Mouse (Mus musculus) stomach, embryonic 16.5 days (tissue): ENCODE data around the gene Rbm24. TPM values are rescaled to one million over a fixed set of nuclear protein-coding genes. Genes with fewer than 3 reads are reported as not detected.
A peak's percentile ranks its signal among the peaks of the same experiment; 100 is the strongest.

ENCODE experiments used
- ATAC-seq: fragments of 200-750 bp; cut with Nextera tagmentation; 2 replicates; pipeline ENCODE4 v1.8.0; 2017; ENCODE audit warnings: moderate number of reproducible peaks, moderate TSS enrichment; ENCODE audit not compliant: insufficient read depth, low FRiP score
- H3K27ac ChIP-seq: fragments of 300-500 bp; sonication (generic); 2 replicates; pipeline ENCODE4 v1.5.1; 2014; ENCODE audit warnings: low read length
- H3K27me3 ChIP-seq: fragments of 300-500 bp; sonication (generic); 2 replicates; pipeline ENCODE4 v1.6.1; 2014; ENCODE audit warnings: low read length, control low read depth, mixed read lengths; ENCODE audit not compliant: control insufficient read depth, insufficient read depth
- H3K36me3 ChIP-seq: fragments of 300-500 bp; sonication (generic); 2 replicates; pipeline ENCODE4 v1.6.1; 2014; ENCODE audit warnings: low read length; ENCODE audit not compliant: control insufficient read depth, insufficient read depth
- H3K4me1 ChIP-seq: fragments of 300-500 bp; sonication (generic); 2 replicates; pipeline ENCODE4 v1.6.1; 2014; ENCODE audit warnings: low read length, control low read depth, mixed read lengths; ENCODE audit not compliant: control insufficient read depth, insufficient read depth
- H3K4me2 ChIP-seq: fragments of 300-500 bp; sonication (generic); 2 replicates; pipeline ENCODE4 v1.6.1; 2014; ENCODE audit warnings: low read depth, low read length, mixed read lengths
- H3K4me3 ChIP-seq: fragments of 300-500 bp; sonication (generic); replicated peaks from 2 replicates; pipeline ENCODE4 v1.5.1; 2014; ENCODE audit warnings: mild to moderate bottlenecking, low read length
- H3K9ac ChIP-seq: fragments of 300-500 bp; sonication (generic); 2 replicates; pipeline ENCODE4 v1.6.1; 2014; ENCODE audit warnings: low read length
- H3K9me3 ChIP-seq: fragments of 300-500 bp; sonication (generic); replicated peaks from 2 replicates; pipeline ENCODE4 v1.6.1; 2016; ENCODE audit warnings: low read length, control low read depth; ENCODE audit not compliant: control insufficient read depth
- WGBS: fragments of 180-500 bp; shearing (Covaris S2); extraction: QIAGEN DNeasy Blood & Tissue Kit; methylation state at CpG from one replicate; pipeline ENCODE4 v1.1.7; 2014; 5-methylcytosine and 5-hydroxymethylcytosine counted together
- polyA plus RNA-seq: library from polyadenylated mRNA; unstranded; fragments of >200 nt; fragmentation: Nextera tagmentation; extraction: Ambion mirVana; gene quantifications from 2 replicates; pipeline ENCODE4 v1.2.1, GENCODE M21; 2015

The Rbm24 gene
- polyA plus RNA-seq, result 1.1 and 2.0 TPM in 2 replicates

- no peaks in the 10 kb centered on the region for H3K36me3 ChIP-seq
- peak within 1 kb of the TSS; percentile 69 for H3K4me3 ChIP-seq
- H3K4me1 ChIP-seq, result 0 out of 2 replicates have a peak, but pooled peaks cover 4% of the 10 kb centered on the region
- 0 out of 2 replicates have a peak within 1 kb of the TSS, but pooled peaks have one; percentile 14 for H3K27ac ChIP-seq
- no peaks in the 10 kb centered on the region for H3K9me3 ChIP-seq
- WGBS, result 1% methylated on average over 41 of the region's 41 CpGs
- peak; percentile 81 for ATAC-seq
- peak within 1 kb of the TSS; percentile 77 for H3K9ac ChIP-seq
- no peaks in the 10 kb centered on the region for H3K27me3 ChIP-seq
- H3K4me2 ChIP-seq, result peak within 1 kb of the TSS; percentile 96
Measured at GRCm38 (mm10) chr13:46418141-46418601, at the start of gene Rbm24. TSS of gene Rbm24 (plus strand) at chr13:46418434.

GRCm38 (mm10) chr13:46372884-46373283, 45.4 kb upstream of the Rbm24 start:
- no peak overlapping the region for H3K4me3 ChIP-seq
- H3K4me1 ChIP-seq, result no peaks in the 10 kb centered on the region
- no peak for ATAC-seq
- no peaks in the 10 kb centered on the region for H3K27me3 ChIP-seq
- H3K4me2 ChIP-seq, result no peak overlapping the region
- no peak overlapping the region for H3K27ac ChIP-seq
- no peaks in the 10 kb centered on the region for H3K9me3 ChIP-seq
- H3K36me3 ChIP-seq, result no peaks in the 10 kb centered on the region
- 68% methylated on average over 7 of the region's 7 CpGs for WGBS
- no peak overlapping the region for H3K9ac ChIP-seq

- H3K36me3 ChIP-seq, result no peaks in the 10 kb centered on the region
- no peaks in the 10 kb centered on the region for H3K4me1 ChIP-seq
- no peak overlapping the region for H3K9ac ChIP-seq
- no peak overlapping the region for H3K4me2 ChIP-seq
- 75% methylated on average over 1 of the region's 1 CpGs for WGBS
- H3K27me3 ChIP-seq, result no peaks in the 10 kb centered on the region
- no peak overlapping the region for H3K4me3 ChIP-seq
- no peak for ATAC-seq
- H3K9me3 ChIP-seq, result no peaks in the 10 kb centered on the region
- H3K27ac ChIP-seq, result no peak overlapping the region
Measured at GRCm38 (mm10) chr13:46375371-46375770, 42.9 kb upstream of the Rbm24 start.

GRCm38 (mm10) chr13:46387396-46387795, 30.8 kb upstream of the Rbm24 start:
- no peak overlapping the region for H3K27ac ChIP-seq
- ATAC-seq, result no peak
- no peaks in the 10 kb centered on the region for H3K4me1 ChIP-seq
- no peak overlapping the region for H3K4me3 ChIP-seq
- H3K9ac ChIP-seq, result no peak overlapping the region
- WGBS, result 86% methylated on average over 8 of the region's 8 CpGs
- no peak overlapping the region for H3K4me2 ChIP-seq
- no peaks in the 10 kb centered on the region for H3K9me3 ChIP-seq
- H3K27me3 ChIP-seq, result no peaks in the 10 kb centered on the region
- no peaks in the 10 kb centered on the region for H3K36me3 ChIP-seq

GRCm38 (mm10) chr13:46391654-46392053, 26.6 kb upstream of the Rbm24 start:
- no peak overlapping the region for H3K4me3 ChIP-seq
- H3K36me3 ChIP-seq, result no peaks in the 10 kb centered on the region
- ATAC-seq, result no peak
- H3K27me3 ChIP-seq, result no peaks in the 10 kb centered on the region
- 58% methylated on average over 1 of the region's 1 CpGs for WGBS
- no peaks in the 10 kb centered on the region for H3K9me3 ChIP-seq
- no peak overlapping the region for H3K9ac ChIP-seq
- H3K4me2 ChIP-seq, result no peak overlapping the region
- no peaks in the 10 kb centered on the region for H3K4me1 ChIP-seq
- H3K27ac ChIP-seq, result no peak overlapping the region

DNA sequence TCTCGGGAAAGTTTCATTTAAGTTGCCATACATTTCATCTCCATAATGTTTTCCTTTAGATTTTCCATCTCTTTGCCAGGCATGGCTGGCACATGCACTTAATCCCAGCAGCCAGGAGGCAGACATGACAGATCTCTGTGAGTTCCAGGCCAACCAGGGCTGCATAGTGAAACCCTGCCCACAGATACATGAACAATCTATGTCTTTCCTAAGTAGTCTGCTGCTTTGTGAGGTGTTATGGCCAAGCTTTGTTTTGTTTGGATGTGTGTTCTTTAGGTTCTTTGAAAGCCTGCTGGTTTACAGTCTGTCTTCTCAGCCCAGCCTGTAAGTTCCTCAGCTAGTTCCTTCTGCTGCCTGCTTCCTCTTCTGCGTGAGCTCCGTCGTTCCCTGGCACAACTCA, 25.3 kb upstream of the Rbm24 start:
- H3K4me2 ChIP-seq, result no peak overlapping the region
- no peaks in the 10 kb centered on the region for H3K9me3 ChIP-seq
- H3K9ac ChIP-seq, result no peak overlapping the region
- H3K27ac ChIP-seq, result no peak overlapping the region
- 70% methylated on average over 4 of the region's 4 CpGs for WGBS
- no peak overlapping the region for H3K4me3 ChIP-seq
- no peaks in the 10 kb centered on the region for H3K36me3 ChIP-seq
- H3K27me3 ChIP-seq, result no peaks in the 10 kb centered on the region
- ATAC-seq, result no peak
- H3K4me1 ChIP-seq, result no peaks in the 10 kb centered on the region

DNA sequence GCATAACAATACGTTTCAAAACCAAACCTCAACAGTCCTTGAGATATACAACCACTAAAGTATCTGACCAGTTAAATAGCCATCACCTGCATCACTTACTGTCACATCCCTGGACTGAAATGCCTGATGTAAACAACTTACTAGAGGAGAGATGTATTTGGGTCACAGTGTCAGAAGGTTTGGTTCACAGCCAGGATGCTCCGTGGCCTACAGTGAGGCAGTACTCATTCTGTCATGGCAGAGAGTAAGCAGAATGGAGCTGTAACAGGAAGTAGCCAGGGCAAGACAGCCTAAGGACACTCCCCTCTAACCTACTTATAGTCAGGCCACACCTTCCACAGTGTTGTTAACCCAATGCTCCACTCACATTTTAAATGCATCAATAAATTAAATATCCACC, 24.3 kb upstream of the Rbm24 start:
- no peak for ATAC-seq
- no peaks in the 10 kb centered on the region for H3K27me3 ChIP-seq

GRCm38 (mm10) chr13:46397235-46397634, 21.0 kb upstream of the Rbm24 start:
- H3K9me3 ChIP-seq, result no peaks in the 10 kb centered on the region
- no peak overlapping the region for H3K9ac ChIP-seq
- no peak overlapping the region for H3K27ac ChIP-seq
- H3K4me1 ChIP-seq, result no peaks in the 10 kb centered on the region
- ATAC-seq, result no peak
- H3K36me3 ChIP-seq, result no peaks in the 10 kb centered on the region
- WGBS, result 70% methylated on average over 3 of the region's 3 CpGs
- no peak overlapping the region for H3K4me2 ChIP-seq
- H3K27me3 ChIP-seq, result no peaks in the 10 kb centered on the region
- H3K4me3 ChIP-seq, result no peak overlapping the region

More for the DNA sequence above, 24.3 kb upstream of the Rbm24 start:
- no peak overlapping the region for H3K27ac ChIP-seq
- no peaks in the 10 kb centered on the region for H3K9me3 ChIP-seq
- no peak overlapping the region for H3K9ac ChIP-seq
- no peaks in the 10 kb centered on the region for H3K4me1 ChIP-seq
- H3K4me2 ChIP-seq, result no peak overlapping the region
- H3K36me3 ChIP-seq, result no peaks in the 10 kb centered on the region
- H3K4me3 ChIP-seq, result no peak overlapping the region
- 48% methylated on average over 2 of the region's 2 CpGs for WGBS

DNA sequence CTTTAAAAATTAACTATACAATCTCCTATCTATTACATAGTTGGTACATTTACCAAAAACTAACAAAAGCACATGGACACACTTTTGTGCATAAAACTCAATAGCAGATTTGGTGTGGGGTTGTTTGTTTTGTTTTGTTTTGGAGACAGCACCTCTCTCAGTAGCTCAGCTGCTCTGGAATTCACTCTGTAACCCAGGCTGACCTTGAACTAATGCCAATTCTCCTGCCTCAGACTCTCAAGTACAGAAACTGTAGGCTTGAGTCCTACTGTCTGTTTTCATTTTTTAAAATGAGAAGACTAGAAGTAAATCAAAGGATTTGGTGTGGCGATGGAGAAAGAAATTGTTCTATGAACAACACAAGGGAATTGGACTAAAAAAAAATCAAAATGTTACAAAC, 11.1 kb upstream of the Rbm24 start:
- Histone ChIP-seq H3K9me3 (no peaks in the 10 kb centered on the region), H3K4me3 (no peak overlapping the region), H3K27me3 (no peaks in the 10 kb centered on the region), H3K36me3 (no peaks in the 10 kb centered on the region), H3K9ac (no peak overlapping the region), H3K27ac (no peak overlapping the region), H3K4me1 (no peaks in the 10 kb centered on the region), H3K4me2 (no peak overlapping the region)
- 80% methylated on average over 1 of the region's 1 CpGs for WGBS
- ATAC-seq, result no peak

DNA sequence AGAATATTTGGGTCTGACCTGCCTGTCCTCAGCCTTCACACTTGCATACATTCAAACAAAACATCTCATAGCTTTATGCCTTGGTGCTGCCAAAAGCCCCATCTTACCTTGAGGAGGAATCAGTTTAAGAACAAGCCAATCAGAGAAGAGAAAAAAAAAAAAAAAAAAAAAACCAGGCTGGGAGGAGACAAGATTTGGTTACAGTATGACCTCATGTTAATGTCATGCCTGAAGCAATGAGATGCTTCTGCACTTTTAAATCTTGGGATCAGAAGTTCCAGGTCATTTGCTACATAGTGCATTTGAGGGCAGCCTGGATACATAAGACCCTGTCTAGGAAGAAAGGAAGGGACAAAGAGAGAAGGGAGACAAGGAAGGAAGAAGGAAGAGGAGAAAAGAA, 6.0 kb upstream of the Rbm24 start:
- Histone ChIP-seq H3K27me3 (no peaks in the 10 kb centered on the region), H3K4me3 (no peak overlapping the region), H3K4me1 (no peaks in the 10 kb centered on the region), H3K9me3 (no peaks in the 10 kb centered on the region), H3K27ac (no peak overlapping the region), H3K9ac (no peak overlapping the region), H3K36me3 (no peaks in the 10 kb centered on the region), H3K4me2 (no peak overlapping the region)
- no peak for ATAC-seq
